Mouse (Mus musculus): ENCODE measurements at regions not wholly inside any gene's neighbourhood (a gene's known extent, or its start where the extent isn't known, plus 50 kb on each side); places are given as distances from the start of the nearest gene placed in this dataset.

DNA sequence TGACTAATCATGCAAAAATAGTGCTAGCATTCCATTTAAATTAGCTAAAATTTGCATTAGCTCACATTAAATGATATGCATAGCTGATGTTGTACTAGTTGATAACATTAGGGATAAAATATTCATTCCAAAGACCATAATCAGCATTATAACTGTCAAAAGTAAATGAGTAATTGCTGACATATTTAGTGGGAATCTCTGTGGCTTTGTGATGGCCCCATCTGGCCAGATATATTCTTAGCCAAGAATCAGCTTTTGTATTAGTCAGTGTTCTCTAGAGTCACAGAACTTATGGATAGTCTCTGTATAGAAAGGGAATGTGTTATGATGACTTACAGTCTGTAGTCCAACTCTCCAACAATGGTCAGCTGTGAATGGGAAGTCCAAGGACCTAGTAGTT, 171.2 kb downstream of the Gria2 start:
- in situ Hi-C loops (cut with MboI, MseI): no loop called here

DNA sequence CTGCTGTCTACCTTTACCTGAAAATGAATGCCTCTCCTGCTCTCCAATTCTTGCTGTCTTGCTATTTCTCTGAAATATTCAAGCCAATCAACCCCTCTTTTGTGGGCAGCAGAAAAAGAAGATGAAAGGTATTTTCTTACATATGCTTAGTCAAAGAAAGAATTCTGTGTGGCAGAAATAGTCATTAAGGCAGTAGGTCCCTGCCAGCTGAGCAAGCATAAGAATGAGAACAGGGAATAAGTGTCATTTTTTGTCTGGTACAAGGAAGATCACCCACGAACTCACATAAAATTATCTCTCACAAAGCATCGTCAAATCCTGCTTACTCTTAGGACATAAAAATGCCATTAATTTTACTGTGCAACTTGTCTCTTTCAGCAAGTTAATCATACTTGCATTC, 192.2 kb downstream of the Gria2 start:
- in situ Hi-C loops (cut with MboI, MseI): no loop called here

- in situ Hi-C loops (cut with MboI, MseI): loop anchor here (10.0 kb wide), 1 partner anchor 1466 kb away; the partner anchor contains the start of gene Gucy1b1
Measured at GRCm38 (mm10) chr3:80608467-80608866, 194.2 kb downstream of the Gria2 start.

- in situ Hi-C loops (cut with MboI, MseI): loop anchor here (10.0 kb wide), 1 partner anchor 1467 kb away; the partner anchor contains the start of gene Gucy1b1
Measured at GRCm38 (mm10) chr3:80607809-80608208, 194.8 kb downstream of the Gria2 start.

GRCm38 (mm10) chr3:80597549-80597948, 205.1 kb downstream of the Gria2 start:
- in situ Hi-C loops (cut with MboI, MseI): loop anchor here (5.0 kb wide), 1 partner anchor 1820 kb away; no protein-coding TSS in a partner anchor

DNA sequence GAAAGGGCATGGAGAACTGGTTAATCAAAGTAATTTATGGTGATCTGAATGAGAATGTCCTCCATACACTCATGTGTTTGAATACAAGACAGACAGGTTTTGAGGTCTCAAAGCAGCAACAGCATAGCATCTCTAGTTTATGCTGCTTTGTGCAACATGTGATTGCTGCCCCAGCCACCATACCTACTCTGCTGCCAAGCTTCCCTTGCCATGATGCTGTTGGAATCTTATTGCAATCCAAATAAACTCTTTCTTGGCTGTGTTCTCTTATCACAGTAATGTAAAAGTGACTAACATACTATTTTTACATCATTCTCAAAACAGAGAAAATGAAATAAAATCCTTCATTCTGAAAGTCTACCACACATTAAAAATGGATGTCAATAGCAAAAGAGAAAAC, 235.1 kb downstream of the Gria2 start:
- in situ Hi-C loops (cut with MboI, MseI): no loop called here

DNA sequence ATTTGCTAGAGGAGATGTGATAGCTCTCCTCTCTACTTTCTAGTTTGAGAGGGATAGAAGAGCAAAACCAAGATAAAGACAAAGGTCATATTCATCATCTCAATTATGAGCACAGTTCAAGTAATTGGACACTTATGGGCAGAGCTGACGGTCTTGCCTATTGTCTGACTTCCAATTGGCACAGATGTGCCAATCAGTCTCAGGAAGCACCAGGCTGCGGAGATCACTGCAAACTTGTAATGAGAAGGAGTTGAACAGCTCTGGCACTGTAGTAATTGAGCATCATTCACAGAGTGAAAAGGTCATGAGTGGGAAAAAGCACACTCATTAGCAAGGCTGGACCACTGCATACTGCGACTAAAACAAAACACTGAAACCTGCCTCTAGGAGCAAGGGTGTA, 236.4 kb downstream of the Gria2 start:
- in situ Hi-C loops (cut with MboI, MseI): no loop called here

DNA sequence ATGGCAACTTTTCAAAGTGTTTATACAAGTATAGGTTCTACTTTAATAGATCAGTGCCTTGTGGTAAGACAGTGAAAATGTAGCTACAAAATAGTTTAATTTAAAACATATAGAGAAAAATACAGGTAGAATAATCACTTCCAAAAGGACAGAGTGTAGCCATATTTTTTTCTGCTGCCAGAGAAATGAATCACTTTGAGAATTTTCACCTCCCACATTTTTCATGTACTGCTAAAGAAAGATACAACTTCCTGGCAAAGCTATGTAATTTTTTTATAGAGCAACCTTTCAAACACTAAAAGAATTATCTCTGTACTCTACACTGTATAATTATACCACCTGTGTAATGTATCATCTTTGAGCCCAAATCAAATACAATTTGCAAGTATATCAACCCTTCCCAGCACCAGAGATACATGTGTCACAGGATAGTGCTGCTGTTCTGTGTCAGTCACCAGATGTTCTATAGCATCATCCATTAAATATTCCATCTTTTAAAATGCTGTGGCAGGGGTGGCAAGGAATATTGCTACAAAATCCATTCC, 256.4 kb downstream of the Gria2 start:
- in situ Hi-C loops (cut with MboI, MseI): no loop called here

GRCm38 (mm10) chr3:80543783-80544182, 258.9 kb downstream of the Gria2 start:
- in situ Hi-C loops (cut with MboI, MseI): no loop called here

DNA sequence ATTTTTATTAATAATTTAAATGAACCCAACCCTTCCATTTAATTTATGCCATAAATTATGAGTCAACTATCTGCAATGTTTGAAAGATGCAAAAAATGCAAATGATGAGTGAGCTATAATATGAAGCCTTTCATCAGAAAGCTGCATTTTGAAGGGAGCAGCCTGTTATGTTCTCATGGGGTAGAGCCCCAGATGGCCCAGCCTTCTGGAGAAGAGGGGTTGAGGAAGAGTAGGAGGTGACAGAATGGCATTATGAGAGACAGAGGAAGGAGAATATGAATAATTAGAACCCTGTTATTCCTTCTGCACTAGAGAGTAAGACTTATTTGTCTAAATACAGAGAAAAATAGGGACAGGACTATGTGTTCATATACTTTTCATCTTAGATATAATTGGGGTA, 261.3 kb downstream of the Gria2 start:
- in situ Hi-C loops (cut with MboI, MseI): no loop called here

- in situ Hi-C loops (cut with MboI, MseI): no loop called here
Measured at GRCm38 (mm10) chr3:80533706-80534349, 268.8 kb downstream of the Gria2 start.

DNA sequence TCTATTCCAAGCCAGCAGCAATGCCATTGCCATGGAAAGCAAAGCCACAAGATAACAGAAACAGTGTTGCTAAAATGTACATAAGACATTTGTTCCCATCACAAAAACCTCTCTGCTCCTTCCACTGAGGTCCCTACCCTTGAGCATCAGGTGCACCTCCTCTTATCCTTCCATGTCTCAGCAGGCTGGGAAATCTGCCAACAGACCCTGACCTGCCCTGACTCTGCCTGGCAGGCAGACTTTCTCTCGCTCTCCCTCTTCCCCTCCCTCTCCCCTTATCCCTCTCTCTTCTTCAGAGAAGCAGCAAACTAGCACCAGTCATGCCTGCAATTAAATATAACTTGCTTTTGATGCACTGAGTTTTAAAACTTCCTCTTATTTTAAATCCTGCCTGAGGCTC, 288.6 kb downstream of the Gria2 start:
- in situ Hi-C loops (cut with MboI, MseI): no loop called here

GRCm38 (mm10) chr3:80509185-80509584, 293.4 kb downstream of the Gria2 start:
- in situ Hi-C loops (cut with MboI, MseI): no loop called here

DNA sequence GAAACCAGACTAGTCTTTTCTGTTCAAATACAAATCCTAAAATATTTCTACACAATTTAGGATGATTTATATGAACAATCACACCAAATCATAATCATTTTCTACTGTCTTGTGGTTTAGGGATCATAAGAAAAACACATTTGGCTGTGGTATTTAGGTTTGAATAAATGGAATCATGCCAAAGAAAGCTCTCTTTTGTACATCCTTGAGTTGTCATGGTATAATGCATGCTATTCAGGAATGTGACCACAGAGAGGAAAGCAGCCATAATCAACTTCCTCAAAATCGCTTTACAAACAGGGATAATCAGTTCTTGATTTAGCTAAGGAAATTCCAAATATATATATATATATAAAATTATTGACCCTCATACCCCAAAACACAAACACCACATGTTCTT, 295.9 kb downstream of the Gria2 start:
- in situ Hi-C loops (cut with MboI, MseI): no loop called here

DNA sequence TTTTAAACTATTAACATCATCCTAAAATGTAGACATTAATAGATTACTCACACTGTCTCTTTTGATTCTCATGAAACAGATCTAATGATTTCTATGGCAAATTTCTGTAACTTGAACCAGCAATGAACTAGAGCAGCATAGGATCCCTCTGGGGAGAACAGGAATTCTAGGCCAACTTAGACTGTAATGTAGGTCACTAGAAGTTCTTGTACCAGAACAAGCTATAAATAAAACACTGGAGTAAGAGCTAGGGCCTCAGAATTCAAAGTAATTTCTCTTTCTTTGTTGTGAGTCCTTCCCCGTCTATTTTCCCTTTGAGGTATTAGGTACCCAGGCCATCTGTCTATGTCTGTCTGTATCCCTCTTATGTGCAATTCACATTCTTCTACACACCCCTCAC, 301.5 kb downstream of the Gria2 start:
- in situ Hi-C loops (cut with MboI, MseI): no loop called here

GRCm38 (mm10) chr3:80496556-80496955, 306.1 kb downstream of the Gria2 start:
- in situ Hi-C loops (cut with MboI, MseI): no loop called here

DNA sequence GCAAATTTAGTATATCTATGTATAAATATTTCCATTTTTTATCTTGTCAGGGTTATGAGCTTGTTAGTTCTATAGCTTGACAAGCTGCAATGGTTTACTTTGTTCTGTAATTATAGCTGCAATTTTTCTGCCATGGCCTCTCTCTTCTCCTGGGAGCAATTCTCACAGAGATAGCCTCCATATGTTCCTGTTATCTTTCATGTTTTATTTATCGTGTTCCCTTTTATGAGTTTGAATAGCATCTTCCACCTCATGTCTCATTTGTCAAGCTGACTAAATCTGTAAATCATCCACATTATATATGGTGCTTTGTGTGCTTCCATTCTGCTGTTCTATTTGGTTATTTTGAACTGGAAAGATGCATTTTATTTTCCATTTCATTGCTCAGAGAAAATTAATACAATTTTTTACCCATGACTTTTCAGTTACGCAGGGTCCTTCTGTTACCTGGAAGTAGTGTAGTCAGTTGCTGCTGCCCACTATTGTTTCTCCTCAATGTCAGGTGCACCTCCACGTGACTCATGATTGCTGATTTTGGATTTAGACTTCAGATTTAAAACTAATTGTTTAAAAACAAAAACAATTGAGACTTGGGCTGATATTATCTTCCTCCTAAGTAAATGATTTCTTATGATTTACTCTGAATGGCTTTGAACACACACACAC, 318.3 kb downstream of the Gria2 start:
- in situ Hi-C loops (cut with MboI, MseI): no loop called here

- in situ Hi-C loops (cut with MboI, MseI): no loop called here
Measured at GRCm38 (mm10) chr3:80478676-80479075, 324.0 kb downstream of the Gria2 start.

DNA sequence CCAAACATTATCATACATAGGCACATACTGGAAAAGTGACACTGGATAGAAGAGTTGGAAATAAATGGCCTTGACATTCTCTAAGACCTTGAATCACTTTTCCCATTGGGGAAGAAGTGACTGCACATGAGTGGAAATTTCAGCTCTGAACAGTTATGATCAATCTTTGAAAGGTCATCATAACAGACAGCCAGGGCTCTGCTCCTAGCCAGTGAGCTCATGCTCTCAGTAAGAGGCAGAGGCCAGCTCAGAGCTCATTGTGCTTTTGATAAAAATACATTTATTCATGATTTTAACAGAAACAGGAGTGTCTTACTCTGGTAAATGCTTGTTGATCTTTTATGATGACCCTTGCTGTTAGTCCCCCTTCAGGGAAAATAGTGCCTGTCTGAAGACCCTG, 328.9 kb downstream of the Gria2 start:
- in situ Hi-C loops (cut with MboI, MseI): no loop called here
